Mouse (Mus musculus): ENCODE measurements around the gene Cirbp.
"Not testable (repeated sequence)": the region's sequence is repeated elsewhere in the genome, so short reads cannot be mapped to it uniquely, and the experiment has no call there.

Cirbp gene

GRCm38 (mm10) chr10:80163721-80164120 is 2.1 kb upstream of the Cirbp start:
- no peak for DNase-seq (ENCODE audit: low spot score in 2 of 2)

DNA sequence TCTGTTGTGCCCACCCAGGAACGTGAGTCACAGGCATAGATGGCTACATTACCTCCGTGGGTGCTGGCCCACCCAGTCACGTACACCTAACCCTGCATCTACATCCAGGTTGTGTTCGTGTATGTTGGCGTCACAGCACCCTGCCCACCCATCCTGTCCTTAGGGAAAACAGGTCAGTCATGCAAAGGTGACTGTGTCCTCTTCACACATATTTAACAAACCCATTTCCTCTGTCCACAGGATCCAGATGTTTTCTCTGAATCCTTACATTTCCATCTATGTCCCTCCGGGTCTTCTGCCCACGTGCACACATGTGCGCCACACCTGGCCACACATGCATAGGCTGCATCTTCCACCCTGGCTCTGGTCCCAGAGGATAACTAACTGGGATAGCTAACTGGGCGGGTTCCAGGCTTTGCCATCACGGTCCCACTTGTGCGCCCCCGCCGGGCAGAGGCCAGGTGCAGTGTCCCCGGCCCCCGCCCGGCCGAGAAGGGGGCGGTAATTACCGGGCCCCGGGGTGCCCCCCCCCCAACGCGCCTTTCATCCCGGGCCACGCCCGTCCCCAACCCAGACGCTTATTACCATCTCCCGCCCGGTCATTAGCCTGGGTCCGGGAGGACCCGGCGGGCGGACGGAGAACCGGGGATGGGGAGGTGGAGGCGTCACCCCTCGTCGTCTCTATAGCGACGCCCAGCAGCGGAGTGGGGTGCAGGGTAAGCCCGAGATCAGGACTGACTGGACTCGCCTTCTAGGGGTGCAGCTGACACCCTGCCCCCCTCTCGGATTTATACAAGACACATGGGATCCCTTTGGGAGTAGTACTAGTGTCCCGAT is 1.4 kb upstream of the Cirbp start:
- DNase-seq (ENCODE audit: low spot score in 2 of 2): no peak

DNA sequence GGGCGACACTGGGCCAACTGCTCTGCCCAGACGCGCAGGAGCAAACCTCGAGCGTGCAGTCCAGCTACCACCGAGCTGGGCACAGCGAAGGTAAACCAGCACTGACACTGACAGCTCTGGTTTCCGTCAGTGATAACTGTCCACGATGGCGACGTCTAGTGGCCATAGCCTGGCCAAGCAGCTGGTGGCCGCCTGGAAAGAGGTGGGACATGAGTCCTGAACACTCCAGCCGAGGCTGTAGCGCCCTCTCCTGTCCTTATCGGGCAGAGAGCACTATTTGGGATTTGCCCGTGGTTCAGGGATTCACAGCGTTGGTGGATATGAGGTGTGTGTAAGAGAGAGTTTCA is 814 bp upstream of the Cirbp start:
- DNase-seq (ENCODE audit: low spot score in 2 of 2): peak; percentile 96 to 98

- DNase-seq (ENCODE audit: low spot score in 2 of 2): not testable (repeated sequence)
These were observed 351 bp downstream of the Cirbp start for GRCm38 (mm10) chr10:80166136-80166535.

- DNase-seq (ENCODE audit: low spot score in 2 of 2): peak; percentile 99
These were observed 1.8 kb downstream of the Cirbp start for GRCm38 (mm10) chr10:80167460-80168037.

- DNase-seq (ENCODE audit: low spot score in 2 of 2): peak; percentile 92 to 93
These were observed 2.4 kb downstream of the Cirbp start for GRCm38 (mm10) chr10:80168038-80168661.

DNA sequence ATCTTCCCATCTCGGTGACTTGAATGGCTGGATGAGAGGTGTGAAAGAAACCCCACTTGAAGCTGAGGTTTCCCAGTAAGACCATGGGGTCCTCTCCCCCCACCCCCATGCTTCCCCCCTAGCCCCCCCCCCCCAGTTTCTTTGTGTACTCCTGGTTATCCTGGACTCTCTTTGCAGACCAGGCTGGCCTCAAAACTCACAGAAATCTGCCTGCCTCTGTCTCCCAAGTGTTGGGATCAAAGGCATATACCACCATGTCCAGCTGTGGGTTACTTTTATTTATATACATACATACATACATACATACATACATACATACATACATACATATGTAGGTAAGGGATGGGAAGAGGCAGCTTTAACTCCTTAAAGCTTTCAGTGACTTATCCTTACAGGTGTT is 3.3 kb downstream of the Cirbp start:
- no peak for DNase-seq (ENCODE audit: low spot score in 2 of 2)

DNA sequence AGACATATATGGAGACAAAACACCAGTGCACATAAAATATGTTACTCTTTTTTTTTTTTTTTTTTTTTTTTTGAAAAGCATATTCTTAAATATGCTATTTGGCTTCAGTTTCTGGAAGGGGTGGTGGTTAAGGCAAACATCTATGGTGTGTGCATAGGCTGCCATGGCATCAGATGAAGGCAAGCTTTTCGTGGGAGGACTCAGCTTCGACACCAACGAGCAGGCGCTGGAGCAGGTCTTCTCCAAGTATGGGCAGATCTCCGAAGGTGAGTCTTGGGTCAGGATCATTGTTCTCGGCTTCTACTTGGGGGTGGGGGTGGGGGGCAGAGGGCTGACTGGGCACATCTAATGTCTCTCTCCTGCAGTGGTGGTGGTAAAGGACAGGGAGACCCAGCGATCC is 3.9 kb downstream of the Cirbp start:
- no peak for DNase-seq (ENCODE audit: low spot score in 2 of 2)

DNA sequence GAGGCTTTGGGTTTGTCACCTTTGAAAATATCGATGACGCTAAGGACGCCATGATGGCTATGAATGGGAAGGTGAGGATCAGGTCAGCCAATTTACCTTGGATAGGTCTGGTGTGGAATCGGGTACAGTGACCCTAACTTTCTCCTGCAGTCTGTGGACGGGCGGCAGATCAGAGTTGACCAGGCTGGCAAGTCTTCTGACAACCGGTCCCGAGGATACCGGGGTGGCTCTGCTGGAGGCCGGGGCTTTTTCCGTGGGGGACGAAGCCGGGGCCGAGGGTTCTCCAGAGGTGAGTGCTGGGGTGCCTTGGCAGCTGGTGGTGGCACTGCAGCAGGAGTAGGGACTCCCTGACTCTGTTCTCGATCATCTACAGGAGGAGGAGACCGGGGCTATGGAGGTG is 4.3 kb downstream of the Cirbp start:
- DNase-seq (ENCODE audit: low spot score in 2 of 2): no peak

DNA sequence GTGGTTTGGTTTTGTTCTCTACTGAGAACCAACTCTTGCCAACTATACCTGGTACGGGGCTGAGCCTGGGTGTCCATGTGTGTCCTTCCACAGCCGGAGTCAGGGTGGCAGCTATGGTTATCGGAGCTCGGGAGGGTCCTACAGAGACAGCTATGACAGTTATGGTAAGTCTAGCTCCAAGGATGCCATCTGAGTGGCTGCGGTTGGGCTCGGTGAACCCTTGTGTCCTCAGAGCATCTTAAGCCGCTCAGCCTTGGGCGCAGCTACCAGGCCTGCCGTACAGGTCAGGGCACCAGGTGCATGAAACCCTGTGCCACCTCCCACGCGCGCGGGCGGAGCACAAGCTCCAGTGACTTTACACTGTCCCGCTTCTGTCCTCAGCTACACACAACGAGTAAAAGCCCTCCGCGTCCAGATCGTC is 4.8 kb downstream of the Cirbp start:
- DNase-seq (ENCODE audit: low spot score in 2 of 2): no peak

DNA sequence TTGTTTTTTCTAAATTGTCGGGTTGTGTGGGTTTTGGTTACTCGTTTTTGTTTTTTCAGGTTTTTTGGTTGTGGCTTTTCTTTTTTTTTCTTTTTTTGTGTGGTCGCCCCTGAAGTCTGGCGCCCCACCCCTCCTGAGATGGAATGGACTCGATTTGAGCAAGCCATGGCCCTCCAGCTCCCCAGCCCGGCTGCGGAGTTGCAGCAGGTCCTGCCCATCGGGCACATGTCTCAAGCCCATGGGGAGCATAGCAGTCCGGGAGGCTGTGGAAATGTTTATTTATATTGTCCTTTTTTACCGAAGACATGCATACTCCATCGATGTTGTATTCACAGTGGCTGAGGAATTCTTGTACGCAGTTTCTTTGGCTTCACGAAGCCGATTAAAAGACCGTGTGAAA is 5.5 kb downstream of the Cirbp start:
- DNase-seq (ENCODE audit: low spot score in 2 of 2): no peak

DNA sequence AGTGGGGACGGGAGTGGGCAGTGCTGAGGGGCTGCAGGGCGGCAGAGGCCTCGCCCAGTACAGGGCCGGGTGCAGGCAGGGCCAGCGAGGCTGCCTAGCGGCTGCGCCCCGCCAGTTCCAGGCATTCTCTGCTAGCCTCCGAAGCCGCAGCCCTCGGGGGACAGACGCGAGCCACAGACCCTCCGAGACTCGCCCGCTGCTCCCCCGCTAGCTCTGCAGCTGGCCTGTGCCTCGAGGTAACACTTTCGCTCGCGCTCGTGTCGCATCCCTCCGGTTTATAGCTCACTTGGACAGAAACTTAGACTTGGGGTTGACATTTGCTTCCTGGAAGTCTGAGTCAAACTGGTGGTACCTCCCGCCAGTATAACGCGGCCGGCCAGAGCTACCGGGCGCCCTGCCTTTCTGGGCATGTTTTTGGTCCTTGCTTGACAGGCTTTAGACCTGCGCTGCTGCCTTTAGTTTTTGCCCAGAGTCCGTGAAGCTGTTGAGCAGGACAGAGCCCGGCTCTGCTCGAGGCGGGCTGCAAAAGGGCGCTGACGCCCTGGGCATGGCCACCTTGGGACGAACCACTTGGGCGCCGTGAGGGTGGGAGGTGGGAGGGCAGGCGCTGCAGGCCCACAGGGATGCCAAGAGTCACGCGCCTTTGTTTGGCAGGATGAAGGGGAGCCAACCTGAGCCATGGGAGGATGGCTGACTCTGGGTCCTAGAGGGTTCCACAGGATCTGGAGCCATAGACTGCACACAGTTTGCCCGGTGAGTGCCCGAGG is 6.2 kb downstream of the Cirbp start:
- DNase-seq (ENCODE audit: low spot score in 2 of 2): no peak

DNA sequence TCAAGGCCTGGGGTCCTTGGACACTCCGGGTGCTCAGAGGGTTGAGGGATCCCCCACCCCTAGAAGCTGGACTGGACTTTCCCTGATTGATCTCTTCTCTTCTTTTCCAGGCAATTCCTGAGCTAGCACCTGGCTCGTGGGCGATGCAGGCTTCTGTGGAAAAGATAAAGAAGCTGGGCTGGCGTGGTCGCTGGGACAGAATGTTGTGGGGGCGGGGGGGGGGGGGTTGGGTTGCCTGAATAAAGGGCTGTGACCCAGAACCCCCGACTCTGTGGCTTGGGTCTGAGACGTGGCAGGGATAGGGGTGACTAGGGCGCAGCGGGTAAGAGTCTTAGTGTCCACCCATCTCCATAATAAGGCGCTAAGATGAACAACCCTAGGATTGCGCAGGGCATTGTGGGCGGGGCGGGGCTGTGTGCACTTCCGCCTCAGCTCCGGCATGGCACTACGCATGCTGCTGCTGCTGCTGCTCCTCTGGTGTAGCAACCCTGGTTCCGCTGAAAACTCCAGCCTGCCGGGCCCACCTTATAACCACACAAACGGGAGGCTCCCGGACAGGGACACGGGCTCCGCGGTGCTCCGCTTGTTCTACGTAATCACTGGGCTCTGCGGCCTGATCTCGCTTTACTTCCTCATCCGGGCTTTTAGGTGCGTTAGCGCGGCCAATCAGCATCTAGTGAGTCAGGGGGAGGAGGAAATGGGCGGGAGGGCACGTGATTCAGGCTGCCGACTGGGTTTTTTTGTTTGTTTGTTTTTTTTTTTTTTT is 6.9 kb downstream of the Cirbp start, which contains the start of gene 1600002K03Rik:
Gene 1600002K03Rik, plus strand, starts transcription at position 418 of the 766 bp plus-strand sequence.
- DNase-seq (ENCODE audit: low spot score in 2 of 2): peak in 1 of 2 experiments; percentile 79

DNA sequence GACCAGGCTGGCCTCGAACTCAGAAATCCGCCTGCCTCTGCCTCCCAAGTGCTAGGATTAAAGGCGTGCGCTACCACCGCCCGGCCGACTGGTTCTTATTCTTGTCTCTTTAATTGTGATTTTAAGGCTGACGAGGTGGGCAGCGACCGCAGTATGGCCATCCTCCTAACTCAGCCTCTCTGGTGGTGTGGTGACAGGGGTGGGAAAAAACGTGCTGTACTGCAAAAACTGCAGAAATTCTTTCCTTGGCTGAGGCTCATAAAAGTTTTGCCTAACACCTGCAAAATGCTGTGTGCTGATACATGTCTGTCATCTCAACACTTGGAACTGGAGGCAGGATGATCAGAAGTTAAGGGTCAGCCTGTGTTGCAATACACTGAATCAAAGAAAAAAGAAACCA is 7.6 kb downstream of the Cirbp start:
- DNase-seq (ENCODE audit: low spot score in 2 of 2): no peak

GRCm38 (mm10) chr10:80173955-80174640 is 8.3 kb downstream of the Cirbp start:
- no peak for DNase-seq (ENCODE audit: low spot score in 2 of 2)

DNA sequence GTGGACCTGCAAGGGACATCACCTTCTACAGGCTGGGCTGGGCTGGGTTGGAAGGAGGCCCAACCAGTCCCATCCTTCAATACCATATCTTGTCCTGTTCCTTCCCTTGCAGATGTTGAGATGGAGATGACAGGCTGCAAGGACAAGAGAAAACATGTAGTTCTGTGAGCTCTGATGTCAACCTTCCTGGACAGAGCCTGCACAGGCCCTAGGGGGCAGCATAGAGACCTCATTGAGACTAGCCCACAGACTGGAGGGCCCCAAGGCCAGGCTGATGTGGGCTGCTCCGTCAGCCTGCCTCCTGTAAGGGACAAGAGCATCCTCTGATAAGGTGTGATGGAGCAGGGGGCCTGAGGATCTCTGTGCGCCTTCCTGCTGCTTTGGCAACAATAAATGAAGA is 8.9 kb downstream of the Cirbp start:
- no peak for DNase-seq (ENCODE audit: low spot score in 2 of 2)

- no peak for DNase-seq (ENCODE audit: low spot score in 2 of 2)
These were observed 9.9 kb downstream of the Cirbp start for GRCm38 (mm10) chr10:80175536-80176269.

DNA sequence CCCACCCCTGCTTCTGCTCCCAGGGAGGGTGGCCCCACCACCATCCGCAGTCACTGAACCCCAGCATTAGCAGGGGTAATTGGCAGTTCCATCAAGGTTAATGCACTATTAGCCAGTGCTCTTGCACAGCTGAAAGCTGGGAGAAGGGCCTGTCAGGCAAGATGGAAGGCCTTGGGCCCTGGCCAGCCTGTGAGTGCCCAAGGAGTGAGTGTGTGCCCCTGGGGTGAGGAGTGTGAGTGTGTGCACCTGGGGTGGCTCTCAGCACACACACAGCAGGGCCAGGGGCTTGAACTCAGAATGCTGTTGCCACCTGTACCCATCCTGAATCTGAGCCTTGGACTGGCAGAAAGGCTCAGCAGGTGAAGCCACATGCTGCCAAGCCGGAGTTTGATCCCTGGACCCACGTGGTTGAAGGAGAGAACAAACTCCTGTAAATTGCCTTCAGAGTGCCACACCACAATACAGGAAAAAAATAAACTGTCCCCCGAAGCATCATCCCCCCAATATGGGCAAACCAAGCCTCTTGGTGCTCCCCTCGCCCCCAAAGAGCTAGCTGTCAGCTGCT is 10.6 kb downstream of the Cirbp start:
- DNase-seq (ENCODE audit: low spot score in 2 of 2): no peak

- no peak for DNase-seq (ENCODE audit: low spot score in 2 of 2)
These were observed 11.9 kb downstream of the Cirbp start for GRCm38 (mm10) chr10:80177441-80178279.
